Mouse (Mus musculus): ENCODE measurements around the gene Gapvd1.
"Not testable (repeated sequence)": the region's sequence is repeated elsewhere in the genome, so short reads cannot be mapped to it uniquely, and the experiment has no call there.

Gapvd1 gene

GRCm38 (mm10) chr2:34754551-34755358, at the start of gene Gapvd1:
Gapvd1 (minus strand) TSS chr2:34755232.
- in situ Hi-C loops (cut with MboI, MseI), result no loop called here

- in situ Hi-C loops (cut with MboI, MseI), result no loop called here
Measured at GRCm38 (mm10) chr2:34804815-34805214, 49.8 kb upstream of the Gapvd1 start.

GRCm38 (mm10) chr2:34804172-34804571, 49.1 kb upstream of the Gapvd1 start:
- in situ Hi-C loops (cut with MboI, MseI), result no loop called here

DNA sequence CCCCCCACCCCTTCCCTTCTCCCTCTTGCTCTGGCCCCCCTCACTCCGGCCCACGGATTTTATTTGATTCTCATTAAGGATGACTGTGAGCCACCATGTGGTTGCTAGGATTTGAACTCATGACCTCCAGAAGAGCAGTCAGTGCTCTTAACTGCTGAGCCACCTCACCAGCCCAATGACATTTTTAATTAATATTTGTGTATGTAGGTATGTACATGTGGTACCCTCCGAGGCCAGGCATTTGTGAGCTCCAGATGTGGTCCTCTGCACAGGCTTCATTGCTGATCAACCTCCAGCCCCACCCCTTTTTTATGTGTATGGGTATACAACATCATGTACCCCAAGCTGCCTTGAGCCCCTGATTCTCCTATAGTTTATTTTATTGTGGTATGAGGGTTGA, 48.7 kb upstream of the Gapvd1 start:
- in situ Hi-C loops (cut with MboI, MseI), result no loop called here

DNA sequence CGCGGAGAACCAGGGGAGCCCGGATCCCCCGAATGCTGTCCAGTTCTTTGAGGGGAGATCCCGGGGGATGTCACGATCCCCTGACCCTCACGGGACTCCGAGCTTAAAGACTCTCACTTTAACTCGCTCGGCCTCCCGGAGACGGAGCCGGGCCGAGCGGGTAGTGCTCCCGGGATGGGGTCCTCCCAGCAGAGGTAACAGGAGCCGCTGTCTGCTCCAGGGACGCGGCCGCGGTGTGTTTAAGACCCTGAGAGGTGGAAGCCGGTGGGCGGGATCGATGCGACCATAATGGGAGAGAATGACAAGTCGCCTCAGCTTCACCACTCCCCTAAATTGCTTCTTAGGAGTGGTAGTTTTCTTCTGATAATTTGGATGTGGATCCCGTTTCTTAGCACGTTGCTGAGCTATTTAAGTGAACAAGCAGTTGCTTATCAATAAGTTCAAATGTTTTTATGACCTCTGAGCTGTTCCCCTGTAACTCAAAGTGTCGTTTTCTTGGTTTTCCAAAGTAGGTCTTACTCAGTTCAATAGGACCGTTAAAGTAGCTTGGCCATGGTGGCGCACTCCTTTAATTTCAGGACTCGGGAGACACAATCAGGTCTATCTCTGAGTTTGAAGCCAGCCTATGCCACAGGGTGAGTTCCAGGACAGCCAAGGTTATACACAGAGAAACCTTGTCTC, 47.7 kb upstream of the Gapvd1 start:
- in situ Hi-C loops (cut with MboI, MseI), result not testable (repeated sequence)

- in situ Hi-C loops (cut with MboI, MseI), result no loop called here
Measured at GRCm38 (mm10) chr2:34801516-34802482, 46.8 kb upstream of the Gapvd1 start.

GRCm38 (mm10) chr2:34800371-34800770, 45.3 kb upstream of the Gapvd1 start:
- in situ Hi-C loops (cut with MboI, MseI), result no loop called here

DNA sequence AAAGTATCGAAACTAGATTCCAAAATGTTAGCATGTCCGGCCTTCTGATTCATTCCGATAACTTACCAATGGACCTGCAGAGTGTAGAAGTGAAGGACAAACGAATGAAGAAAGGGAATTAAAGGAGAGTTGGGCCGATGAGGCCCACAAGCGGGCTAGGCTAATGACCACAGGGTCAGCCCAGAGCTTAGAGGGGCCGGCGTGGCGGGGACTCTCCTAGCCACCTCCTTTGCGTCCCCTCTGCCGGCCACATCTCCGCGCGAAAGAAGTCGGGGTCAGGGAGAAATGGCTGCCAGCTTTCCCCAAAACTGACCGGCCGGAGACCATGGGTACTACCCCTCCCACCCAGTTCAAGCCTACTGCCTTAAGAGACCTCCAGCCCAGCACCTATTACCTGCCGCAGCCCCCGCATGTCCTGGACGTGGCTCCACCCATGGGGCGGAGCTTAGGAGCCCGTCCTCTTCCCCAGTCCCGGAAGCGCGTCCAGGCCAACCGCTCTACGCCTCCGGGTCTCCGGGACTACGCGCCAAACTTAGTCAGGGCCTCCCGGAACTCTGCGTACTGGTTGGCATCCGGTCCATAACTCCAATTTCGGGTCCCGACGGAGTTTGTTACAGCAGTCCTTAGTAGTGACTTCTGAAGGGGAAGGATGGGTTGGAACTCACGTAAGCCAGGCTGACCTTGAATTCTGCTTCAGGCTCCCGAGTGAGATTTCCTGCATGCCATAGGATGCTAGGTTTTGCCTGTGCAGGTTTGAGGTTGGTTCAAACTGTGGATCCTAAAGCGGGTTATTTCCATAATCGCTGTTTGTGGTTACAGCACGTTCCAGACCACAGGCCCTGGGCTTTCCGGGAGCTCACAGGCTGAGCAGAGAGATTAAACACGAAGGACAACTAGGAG, 44.6 kb upstream of the Gapvd1 start, which contains the start of gene Rabepk:
TSS of gene Rabepk (minus strand) at position 556 of the 900 bp plus-strand sequence.
- in situ Hi-C loops (cut with MboI, MseI), result no loop called here

DNA sequence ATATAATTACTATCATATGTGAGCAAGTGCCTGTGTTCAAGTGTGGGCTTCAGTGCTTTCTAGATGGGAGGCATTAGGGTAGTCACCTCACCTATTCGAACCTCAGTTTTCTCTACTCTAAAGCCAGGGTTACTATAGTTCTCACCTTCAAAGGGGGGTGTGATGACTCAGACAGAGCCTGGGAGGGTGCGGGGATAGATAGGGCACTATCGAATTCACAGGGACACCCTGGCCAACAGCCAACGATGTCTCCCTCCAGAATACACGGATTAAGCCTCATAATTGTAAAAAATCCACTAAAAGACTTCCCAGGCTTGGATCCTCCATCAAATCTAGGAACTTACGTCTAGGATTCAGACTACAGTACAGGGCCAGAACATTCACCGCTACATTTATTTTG, 40.4 kb upstream of the Gapvd1 start:
- in situ Hi-C loops (cut with MboI, MseI), result no loop called here

GRCm38 (mm10) chr2:34794511-34794910, 39.5 kb upstream of the Gapvd1 start:
- in situ Hi-C loops (cut with MboI, MseI), result no loop called here

GRCm38 (mm10) chr2:34792543-34792942, 37.5 kb upstream of the Gapvd1 start:
- in situ Hi-C loops (cut with MboI, MseI), result not testable (repeated sequence)

DNA sequence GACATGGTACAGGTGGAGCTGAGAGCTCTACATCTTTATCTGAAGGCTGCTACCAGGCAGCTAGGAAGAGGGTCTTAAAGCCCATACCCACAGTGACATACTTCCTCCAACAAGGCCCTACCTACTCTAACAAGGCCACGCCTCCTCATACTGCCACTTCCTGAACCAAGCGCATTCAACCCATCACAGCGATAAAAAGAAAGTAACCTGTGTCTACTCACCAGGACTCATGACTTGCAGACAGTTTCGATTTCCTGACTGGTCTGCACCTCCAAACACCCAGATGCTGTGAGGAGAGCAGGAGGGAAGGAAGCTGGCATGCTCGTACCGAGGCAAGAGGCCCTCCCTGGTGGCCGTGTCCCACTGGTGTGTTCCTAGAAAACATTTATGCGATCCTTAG, 35.2 kb upstream of the Gapvd1 start:
- in situ Hi-C loops (cut with MboI, MseI), result no loop called here

GRCm38 (mm10) chr2:34784085-34784484, 29.1 kb upstream of the Gapvd1 start:
- in situ Hi-C loops (cut with MboI, MseI), result no loop called here

DNA sequence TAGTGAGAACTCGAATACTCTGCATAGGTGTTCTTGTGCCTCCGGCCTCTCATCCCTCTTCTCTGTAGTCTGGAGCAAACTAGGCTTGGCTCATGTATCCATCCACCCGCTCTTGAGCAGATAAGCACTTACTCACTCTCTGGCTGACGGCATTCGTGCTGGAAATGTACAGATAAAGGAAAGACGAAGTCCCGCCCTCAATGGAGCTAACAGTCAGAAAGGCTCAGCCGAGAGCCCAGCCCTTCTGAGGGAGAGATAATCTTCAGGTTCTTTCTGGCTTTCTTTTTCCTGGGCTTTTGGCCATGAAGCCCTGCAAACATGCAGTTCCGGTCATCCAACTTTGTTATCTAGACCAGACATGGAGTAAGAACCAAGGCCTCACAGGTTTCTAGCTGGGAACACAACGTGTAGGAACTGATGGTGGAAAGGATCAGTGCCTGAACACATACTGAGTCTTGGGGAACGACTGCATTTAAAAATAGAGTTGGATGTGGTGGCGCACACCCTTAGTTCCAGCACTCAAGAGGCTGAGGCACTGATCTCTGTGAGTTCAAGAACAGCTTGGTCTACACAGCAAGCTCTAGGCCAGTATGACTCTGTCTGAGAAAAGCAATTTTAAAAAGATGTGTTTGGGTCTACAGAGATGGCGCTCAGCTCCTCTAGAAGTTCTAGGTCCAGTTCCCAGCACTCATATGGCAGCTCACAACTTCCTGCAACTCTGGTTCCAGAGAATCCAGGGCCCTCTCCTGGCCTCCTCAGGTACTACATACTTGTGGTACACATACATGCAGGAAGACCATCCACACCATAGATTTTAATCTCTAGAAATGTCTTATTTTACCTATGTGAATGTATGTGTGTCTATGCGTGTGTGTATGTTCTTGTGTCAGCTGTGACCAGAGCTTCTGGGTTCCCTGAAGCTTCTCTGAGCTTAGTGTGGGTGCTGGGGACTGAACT, 28.3 kb upstream of the Gapvd1 start:
- in situ Hi-C loops (cut with MboI, MseI), result no loop called here

DNA sequence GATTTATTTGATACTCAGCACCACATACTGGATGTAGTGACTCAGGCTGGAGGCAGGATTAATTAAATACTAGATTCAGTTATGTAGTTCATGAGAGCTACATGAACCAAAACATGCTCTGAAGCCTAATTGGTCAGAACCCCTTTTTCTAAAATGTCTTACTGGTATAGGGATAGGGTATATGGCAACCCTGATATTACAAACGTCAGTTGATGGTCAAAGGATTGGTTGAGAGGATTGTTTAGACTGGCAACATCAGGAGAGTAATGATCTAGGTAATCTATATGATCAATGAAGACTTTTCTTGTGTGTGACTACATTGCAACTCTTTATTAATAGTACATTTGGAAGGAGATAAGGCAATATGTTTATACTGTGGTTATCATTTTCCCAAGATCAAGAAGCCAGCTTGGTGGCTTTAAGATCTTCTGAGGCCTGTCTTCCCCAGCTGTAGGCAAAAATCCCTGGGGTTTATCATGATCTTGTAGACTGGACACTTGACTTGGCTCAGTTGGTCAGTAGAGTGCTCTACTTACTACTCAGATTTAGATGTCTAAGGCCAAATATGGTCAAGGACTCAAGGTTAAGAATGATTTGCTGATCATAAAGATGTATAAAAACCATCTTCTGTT, 22.3 kb upstream of the Gapvd1 start:
- in situ Hi-C loops (cut with MboI, MseI), result no loop called here

DNA sequence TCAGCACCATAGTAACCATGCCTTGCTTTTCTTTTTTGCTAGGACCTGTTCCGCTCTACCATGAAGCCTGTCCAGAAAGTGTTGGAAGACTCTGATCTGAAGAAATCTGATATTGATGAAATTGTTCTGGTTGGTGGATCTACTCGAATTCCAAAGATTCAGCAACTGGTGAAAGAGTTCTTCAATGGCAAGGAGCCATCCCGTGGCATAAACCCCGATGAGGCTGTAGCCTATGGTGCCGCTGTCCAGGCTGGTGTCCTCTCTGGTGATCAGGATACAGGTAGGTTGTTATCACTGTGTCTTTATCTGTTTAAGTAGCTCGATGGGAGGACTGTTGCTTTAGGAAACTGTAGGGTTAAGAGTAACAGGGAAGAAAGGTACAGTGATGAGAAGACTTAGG, 19.5 kb upstream of the Gapvd1 start:
- in situ Hi-C loops (cut with MboI, MseI), result no loop called here

- in situ Hi-C loops (cut with MboI, MseI), result no loop called here
Measured at GRCm38 (mm10) chr2:34773673-34774072, 18.6 kb upstream of the Gapvd1 start.

- in situ Hi-C loops (cut with MboI, MseI), result no loop called here
Measured at GRCm38 (mm10) chr2:34772252-34773235, 17.5 kb upstream of the Gapvd1 start.
